Mouse (Mus musculus) heart, postnatal 4 days (tissue): Measurements from ENCODE around the gene Uevld. TPM values are rescaled to one million over a fixed set of nuclear protein-coding genes. Genes with fewer than 3 reads are reported as not detected.
A peak's percentile ranks its signal among the peaks of the same experiment; 100 is the strongest.
"Not testable (repeated sequence)": the region's sequence is repeated elsewhere in the genome, so short reads cannot be mapped to it uniquely, and the experiment has no call there.

Source experiments
- DNase-seq: peaks from one replicate; pipeline ENCODE4 v3.0.0; 2021
- total RNA-seq, 2 experiments: library from RNA; stranded (reverse); gene quantifications; 2 replicates each; pipeline ENCODE4 v1.2.3; 2021

Gene Uevld
- total RNA-seq, 2 experiments from 2014 or later: 14.9 to 16.8 TPM

DNA sequence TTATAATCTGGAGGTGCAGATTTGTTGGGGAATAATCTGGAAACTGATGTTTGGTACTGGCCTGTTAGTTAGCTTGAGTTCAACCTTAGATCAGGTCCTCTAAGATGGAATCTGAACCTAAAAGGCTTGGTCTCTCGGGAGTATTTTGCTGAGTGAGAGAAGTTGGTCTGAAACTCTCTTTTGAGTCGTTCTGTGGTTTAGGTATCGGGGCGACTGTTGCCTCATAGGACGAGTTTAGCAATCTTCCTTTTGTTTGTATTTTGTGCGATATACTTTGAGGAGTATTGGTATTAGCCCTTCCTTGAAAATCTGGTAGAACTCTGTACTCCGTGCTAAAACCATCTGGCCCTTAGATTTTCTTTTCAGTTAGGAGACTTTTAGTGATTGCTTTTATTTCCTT lies 5.7 kb upstream of the Uevld start:
- DNase-seq: no peak

DNA sequence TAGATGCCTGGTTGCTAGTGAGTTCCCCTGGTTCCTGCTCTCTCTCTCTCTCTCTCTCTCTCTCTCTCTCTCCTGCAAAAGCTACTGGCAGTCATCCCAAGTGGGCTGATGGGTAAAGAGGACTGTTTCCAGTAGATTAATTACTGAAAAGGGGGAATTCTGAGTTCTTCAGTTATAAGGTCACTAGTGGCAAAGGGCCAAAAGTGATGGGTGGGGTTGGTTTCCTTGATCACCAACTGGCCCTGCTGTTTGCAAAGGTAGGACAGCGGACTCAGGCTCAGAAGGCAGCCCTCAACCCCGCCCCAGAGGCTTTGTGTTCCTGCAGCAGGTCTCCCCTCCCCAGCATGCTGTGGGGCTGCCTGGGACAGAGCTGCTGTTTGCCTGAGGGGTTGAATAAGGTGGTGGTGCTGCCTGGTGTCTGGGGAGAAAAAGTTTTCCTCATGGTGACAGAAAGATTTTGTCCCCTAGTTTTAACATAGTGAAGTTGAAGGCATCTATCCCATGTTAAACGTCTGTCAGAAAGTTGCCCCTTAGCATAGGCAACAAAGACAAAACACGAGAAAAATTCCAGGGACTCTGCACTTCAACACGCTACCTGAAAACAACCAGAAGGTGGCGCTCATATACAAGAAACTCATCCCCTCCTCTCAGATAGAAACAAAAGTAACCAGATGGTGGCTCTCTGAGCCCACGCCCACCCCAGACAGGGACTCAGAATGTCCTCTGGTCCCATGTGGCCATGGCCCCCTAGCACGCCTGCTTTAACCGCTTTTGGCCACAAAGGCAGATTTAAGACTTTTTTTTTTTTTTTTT lies 4.7 kb upstream of the Uevld start:
- DNase-seq: peak; percentile 81

GRCm38 (mm10) chr7:46962132-46962531 lies 3.8 kb upstream of the Uevld start:
- peak; percentile 33 for DNase-seq

- DNase-seq: no peak
Measured at GRCm38 (mm10) chr7:46960991-46961390, 2.7 kb upstream of the Uevld start.

DNA sequence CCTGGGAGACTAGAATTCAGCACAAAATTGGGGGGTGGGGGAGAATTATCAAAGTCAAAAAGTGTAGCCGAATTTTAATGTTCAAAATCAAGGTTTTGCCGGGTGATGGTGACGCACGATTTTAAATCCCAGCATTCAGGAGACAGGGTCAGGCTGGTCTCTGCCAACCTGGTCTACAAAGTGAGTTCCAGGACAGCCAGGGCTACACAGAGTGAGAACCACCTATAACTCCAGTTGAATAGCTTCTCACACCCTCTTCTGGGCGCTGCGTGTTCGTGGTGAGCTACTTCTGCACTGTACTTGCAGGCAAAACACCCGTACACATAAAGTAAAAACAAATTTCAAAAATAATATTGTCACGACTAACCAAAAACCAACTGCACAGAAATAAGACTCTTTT lies 526 bp upstream of the Uevld start:
- no peak for DNase-seq

DNA sequence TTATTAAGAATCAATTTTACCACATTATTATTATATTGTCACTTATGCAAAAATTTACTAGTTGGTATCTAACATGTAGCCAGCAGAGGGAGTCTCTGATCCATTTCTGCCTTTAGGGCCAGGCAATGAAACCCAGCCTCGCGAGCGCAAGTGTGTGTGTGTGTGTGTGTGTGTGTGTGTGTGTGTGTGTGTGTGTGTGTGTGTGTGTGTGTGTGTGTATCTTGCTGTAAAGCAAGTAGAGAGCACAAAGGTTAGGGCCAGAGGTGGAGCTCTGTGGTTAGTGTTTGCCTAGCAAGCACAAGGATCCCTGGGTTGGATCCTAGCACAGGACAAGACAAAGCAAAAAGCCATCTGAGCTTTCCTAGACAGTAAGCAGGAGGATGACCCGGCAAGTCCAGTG lies 22.5 kb downstream of the Uevld start:
- peak; percentile 32 for DNase-seq

DNA sequence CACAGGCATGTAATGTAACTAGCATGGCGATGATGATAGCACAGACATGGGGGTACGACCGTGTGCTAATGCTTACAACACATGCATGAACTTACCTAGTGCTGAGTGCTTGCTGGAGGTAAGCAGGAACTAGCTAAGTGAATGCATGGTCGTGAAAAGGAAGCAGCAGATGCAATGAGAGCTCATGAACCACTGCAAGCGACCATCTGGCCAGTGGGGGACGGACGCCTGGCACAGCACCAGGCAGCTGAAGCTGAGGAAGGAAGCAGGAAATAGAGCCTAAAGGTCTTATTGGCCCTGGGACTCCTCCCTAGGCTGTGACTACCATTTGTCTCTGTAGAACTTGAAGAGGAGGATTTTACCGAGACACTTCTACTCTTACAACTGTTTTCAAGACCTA lies 23.5 kb downstream of the Uevld start:
- no peak for DNase-seq

DNA sequence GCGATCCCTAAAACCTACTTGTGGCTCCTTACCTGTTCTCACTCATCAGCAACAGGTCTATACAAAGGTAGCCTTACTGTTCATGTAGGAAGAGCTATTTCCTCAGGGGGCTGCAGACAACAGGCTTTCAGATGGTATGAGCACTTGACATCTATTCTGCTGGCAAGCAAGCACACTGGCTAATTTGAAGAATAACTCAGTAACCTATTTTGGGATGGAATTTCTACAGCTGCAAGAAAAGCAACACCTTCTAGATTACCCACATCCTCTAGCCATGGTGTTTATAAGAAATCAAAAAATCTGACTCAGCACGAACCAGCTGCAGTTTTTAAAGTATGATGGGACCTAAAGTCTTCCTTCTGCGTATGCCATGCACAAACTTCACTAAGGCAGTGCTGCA lies 27.0 kb downstream of the Uevld start:
- DNase-seq: no peak

DNA sequence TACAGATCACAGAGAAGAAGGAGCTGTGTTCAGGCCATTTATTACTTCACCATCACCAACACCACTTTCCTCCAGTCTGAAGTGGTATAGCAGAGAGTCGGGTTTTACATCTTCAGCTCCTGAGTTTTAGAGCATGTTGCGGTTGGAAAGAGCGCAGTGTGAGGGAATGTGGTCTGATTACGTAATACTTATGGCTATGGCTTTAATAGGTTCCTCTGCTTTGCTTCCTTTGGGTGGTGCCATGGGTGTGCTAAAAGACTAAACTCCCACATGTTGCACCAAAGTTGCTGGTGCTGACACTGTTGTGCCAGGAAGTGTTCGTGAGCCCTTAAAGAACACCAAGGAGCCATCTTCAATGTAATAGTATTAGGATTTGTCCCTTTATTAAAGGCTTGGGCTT lies 30.0 kb downstream of the Uevld start:
- DNase-seq: no peak

DNA sequence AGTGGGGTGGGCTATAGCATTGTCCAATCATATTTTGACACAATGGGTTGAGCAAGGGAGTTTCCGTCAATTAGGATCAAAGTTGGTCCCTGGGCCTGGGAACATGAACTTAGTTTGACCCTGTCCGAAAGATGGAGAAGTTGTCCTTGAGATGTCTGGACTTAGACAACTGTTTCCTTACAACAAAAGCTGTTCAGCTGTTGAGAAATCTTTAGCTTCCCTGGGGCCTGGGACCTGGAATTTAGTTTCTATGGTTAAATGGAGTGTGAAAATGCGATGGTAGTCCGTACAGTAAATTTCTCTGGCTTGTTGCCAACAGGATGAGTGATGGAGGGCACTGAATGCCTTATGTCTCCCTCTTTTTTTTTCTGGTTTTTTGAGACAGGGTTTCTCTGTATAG lies 36.3 kb downstream of the Uevld start:
- DNase-seq: no peak

DNA sequence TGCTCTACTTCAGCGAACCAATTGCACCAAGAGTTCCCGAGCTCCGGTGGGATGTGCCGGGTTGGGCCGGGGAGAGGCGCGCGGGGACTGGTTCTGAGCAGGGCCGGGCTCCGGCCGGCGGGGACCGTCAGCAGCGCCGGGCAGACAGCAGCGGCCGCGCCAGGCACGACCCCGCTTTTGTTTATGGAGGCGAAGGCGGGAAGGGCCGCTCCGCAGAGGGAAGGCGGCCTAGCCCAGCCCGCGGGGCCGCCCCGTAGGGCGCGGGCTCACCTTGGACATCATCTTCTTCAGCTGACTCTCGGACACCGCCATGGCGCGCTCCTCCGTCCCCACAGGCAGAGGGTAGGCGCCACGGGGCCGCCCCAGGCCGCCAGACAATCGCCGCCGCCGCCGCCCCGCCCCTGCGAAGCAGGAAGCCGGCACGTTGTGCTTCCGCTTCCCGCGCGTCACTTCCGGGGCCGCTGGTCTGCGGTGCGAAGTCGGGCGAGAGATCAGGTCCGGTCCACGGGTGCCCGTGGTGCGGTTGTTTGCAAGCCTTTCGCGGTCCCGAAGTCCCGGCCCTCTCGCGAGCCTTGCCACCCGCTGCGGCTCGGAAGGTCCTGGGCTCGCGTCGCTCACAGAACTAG lies 38.7 kb downstream of the Uevld start, which contains the start of gene Tsg101:
Tsg101 (minus strand) TSS at position 419 of the 626 bp plus-strand sequence.
- peak; percentile 94 for DNase-seq

DNA sequence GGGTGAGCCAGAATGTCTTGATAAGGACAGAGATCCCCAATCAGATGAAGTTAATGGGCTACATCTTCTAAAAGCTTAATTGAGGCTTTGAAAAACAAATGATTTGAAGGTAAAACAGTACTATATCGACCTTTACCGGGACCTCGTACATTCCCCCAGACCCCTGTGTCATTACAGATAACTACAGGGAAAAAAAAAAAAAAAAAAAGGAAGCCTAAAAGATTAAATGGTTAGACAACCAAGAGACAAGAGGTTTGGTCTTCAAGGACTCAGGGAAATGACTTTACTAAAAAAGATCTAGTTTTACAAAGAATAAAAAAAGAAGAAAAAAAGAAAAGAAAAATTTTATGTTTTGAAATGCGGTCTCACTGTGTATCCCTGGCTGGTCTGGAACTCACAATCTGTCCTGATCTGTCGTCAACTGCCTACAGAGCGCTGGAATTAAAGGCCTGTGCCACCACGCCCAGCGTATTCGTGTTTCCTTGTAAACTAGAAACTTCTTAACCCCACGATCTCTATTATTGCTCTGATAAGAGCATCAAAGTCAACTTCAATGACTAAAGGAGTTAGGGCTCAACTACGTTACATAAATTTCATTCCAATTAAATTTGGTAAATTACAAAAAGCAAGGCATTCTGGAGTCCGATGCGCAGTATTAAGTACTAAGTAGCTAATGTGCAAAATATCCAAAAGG lies 39.5 kb downstream of the Uevld start:
- DNase-seq: no peak

GRCm38 (mm10) chr7:46916376-46916775 lies 42.0 kb downstream of the Uevld start:
- DNase-seq: no peak

DNA sequence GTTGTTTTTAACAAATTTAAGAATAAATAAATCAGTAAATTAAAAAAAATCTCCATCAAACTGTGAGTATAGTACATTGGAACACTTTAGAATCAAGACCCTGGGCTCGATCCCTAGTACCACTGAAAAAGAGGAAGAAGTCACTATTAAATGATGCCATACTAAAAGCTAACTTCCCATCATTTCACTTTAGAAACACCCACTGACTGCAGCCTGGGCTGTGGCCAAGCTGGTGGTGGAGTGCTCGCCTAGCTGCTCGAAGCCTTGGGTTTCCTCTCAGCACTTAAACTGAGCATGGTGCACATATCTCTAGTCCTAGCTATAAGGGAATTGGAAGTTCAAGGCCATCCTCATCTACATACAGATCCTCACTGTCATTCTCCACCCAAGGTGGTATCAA lies 47.1 kb downstream of the Uevld start:
- no peak for DNase-seq

GRCm38 (mm10) chr7:46899343-46899742 lies 59.0 kb downstream of the Uevld start:
- no peak for DNase-seq

DNA sequence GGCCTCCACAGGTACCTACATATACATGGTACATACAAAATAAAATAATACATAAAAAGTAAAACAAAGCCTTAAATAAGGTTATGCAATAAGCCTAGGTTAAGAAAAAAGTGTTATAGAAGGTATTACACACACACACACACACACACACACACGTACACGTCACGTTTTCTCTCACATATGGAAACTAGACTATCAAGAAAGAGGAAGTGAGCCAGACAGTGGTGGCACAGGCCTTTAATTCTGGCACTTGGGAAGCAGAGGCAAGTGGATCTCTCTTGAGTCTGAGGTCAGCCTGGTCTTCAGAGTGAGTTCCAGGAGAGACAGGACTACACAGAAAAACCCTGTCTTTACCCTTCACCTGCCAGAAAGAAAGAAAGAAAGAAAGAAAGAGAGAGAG lies 62.8 kb downstream of the Uevld start:
- no peak for DNase-seq

DNA sequence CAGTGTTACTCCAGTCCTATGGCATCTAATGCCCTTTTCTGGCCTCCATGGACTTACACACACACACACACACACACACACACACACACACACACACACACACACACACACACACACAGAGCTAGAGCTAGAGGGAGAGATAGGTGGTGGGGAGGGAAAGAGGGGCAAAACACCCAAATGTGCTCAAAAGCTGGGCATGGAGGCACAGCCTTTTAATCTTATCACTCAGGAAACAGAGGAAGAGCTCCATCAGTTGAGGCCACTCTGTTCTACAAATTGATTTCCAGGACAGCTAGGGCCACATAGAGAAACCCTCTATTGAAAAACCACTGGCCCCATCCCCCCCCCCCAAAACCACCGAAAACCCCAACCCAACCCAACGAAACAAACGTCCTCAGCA lies 75.0 kb downstream of the Uevld start:
- no peak for DNase-seq

GRCm38 (mm10) chr7:46881941-46882340 lies 76.4 kb downstream of the Uevld start:
- not testable (repeated sequence) for DNase-seq

GRCm38 (mm10) chr7:46880992-46881391 lies 77.3 kb downstream of the Uevld start:
- no peak for DNase-seq

DNA sequence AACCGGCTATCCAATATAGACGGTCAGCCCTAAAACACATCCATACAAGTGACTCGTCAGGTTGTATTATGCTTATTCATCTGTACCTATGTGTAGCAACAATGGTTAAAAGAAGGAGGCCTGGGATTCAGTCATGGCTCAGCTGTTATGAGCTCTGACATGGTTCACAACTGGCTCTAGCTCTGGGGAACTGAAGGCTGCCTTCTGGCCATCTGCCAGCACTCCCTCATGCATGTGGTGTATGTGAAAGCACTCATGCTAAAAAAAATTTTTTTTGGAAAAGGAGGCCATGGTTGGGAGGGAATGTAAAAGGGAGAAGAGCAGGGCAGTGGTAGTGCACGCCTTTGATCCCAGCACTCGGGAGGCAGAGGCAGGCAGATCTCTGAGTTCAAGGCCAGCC lies 78.5 kb downstream of the Uevld start:
- DNase-seq: peak; percentile 24

DNA sequence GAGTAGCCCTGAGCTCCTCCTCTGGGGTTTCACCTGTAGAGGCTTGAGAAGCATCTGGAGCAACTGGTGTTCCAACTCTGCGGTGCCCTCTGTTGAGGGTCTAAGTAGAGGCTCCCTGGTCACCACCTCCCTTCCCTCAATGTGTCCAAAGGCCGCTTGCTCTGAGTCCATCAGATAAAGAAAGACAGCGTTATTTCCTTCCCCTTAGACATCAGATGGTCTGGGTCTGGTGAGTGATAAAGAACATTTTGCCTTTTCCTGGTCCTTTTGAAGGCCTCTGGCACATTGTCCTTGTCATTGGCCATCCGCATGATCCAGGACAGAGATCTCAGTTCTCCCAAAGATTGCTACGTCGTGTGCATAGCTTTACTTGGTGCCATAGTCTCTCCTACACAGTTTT lies 81.1 kb downstream of the Uevld start:
- no peak for DNase-seq

- no peak for DNase-seq
Measured at GRCm38 (mm10) chr7:46876841-46877240, 81.5 kb downstream of the Uevld start.
